Mouse (Mus musculus) heart, adult 11 months (tissue): ENCODE data around the gene Sall2.
"Not testable (repeated sequence)": the region's sequence is repeated elsewhere in the genome, so short reads cannot be mapped to it uniquely, and the experiment has no call there.

Experiments
- DNase-seq: peaks from one replicate; pipeline ENCODE4 v3.0.0; 2022

Sall2 gene

GRCm38 (mm10) chr14:52327910-52328812 lies at the start of gene Sall2:
TSS of gene Sall2 (minus strand) at chr14:52328762.
- DNase-seq: peak; percentile 77

- DNase-seq: no peak
Measured at GRCm38 (mm10) chr14:52368741-52369140, 40.2 kb upstream of the Sall2 start.

- DNase-seq: no peak
Measured at GRCm38 (mm10) chr14:52356308-52356707, 27.7 kb upstream of the Sall2 start, which contains the start of gene Olfr1513. TSS of gene Olfr1513 (minus strand) at chr14:52356408.

- DNase-seq: peak; percentile 77
Measured at GRCm38 (mm10) chr14:52339512-52339852, 10.9 kb upstream of the Sall2 start.

- DNase-seq: peak; percentile 83
Measured at GRCm38 (mm10) chr14:52338751-52339511, 10.4 kb upstream of the Sall2 start.

GRCm38 (mm10) chr14:52332171-52332570 lies 3.6 kb upstream of the Sall2 start:
- no peak for DNase-seq

- DNase-seq: peak; percentile 13
Measured at GRCm38 (mm10) chr14:52331069-52331750, 2.6 kb upstream of the Sall2 start.

- DNase-seq: no peak
Measured at GRCm38 (mm10) chr14:52327375-52327901, 1.1 kb downstream of the Sall2 start.

- DNase-seq: peak; percentile 62
Measured at GRCm38 (mm10) chr14:52325890-52326289, 2.7 kb downstream of the Sall2 start.

GRCm38 (mm10) chr14:52319361-52319760 lies 9.2 kb downstream of the Sall2 start:
- DNase-seq: peak; percentile 18

- peak; percentile 89 for DNase-seq
Measured at GRCm38 (mm10) chr14:52316441-52317225, 11.9 kb downstream of the Sall2 start.

GRCm38 (mm10) chr14:52315792-52316440 lies 12.6 kb downstream of the Sall2 start:
- peak; percentile 98 for DNase-seq

- peak; percentile 90 for DNase-seq
Measured at GRCm38 (mm10) chr14:52315283-52315780, 13.2 kb downstream of the Sall2 start.

- no peak for DNase-seq
Measured at GRCm38 (mm10) chr14:52314808-52315150, 13.8 kb downstream of the Sall2 start.

GRCm38 (mm10) chr14:52313931-52314807 lies 14.4 kb downstream of the Sall2 start:
- DNase-seq: peak; percentile 94

- no peak for DNase-seq
Measured at GRCm38 (mm10) chr14:52310906-52311305, 17.7 kb downstream of the Sall2 start.

GRCm38 (mm10) chr14:52310343-52310742 lies 18.2 kb downstream of the Sall2 start:
- DNase-seq: not testable (repeated sequence)

- DNase-seq: no peak
Measured at GRCm38 (mm10) chr14:52306100-52306499, 22.5 kb downstream of the Sall2 start.

- peak; percentile 99 for DNase-seq
Measured at GRCm38 (mm10) chr14:52304644-52305271, 23.8 kb downstream of the Sall2 start, which contains the start of gene Mettl3. TSS of gene Mettl3 (minus strand) at chr14:52305128.

- not testable (repeated sequence) for DNase-seq
Measured at GRCm38 (mm10) chr14:52303517-52303916, 25.0 kb downstream of the Sall2 start.
